Mouse (Mus musculus): ENCODE data around the gene Atg4b.

DNA sequence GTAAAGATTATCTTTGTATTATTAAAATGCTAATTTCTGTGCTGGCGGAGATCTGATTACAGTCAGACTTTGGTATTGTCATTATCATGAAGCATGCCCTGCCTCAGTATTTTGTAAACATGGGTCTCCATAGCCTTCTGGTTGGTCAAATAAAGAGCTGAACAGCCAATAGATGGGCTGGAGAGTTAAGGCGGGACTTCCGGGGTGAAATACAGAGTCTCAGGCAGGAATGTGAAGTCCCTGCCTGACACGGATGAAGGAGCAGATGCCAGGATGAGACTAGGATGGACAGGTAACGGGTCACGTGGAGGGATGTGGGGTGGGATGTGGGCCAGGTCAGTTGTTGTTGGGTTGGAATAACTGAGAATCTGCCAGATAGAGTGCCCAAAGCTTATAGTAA lies at the start of gene Atg4b:
- TF ChIP-seq CTCF (IDR thresholded peaks at IDR 0.05; ENCODE audit: low read depth, low read length) (no peak), POLR2A (IDR thresholded peaks at IDR 0.05; ENCODE audit: borderline replicate concordance, low read depth, low read length) (no peak)
